Mouse (Mus musculus) ES-Bruce4 (cell line): ENCODE measurements at regions not wholly inside any gene's neighbourhood (a gene's known extent, or its start where the extent isn't known, plus 50 kb on each side); places are given as distances from the start of the nearest gene placed in this dataset.

Source experiments
- H3K27ac ChIP-seq: 2 replicates; pipeline ENCODE4 v1.5.1; 2012; ENCODE audit warnings: low read length, inconsistent platforms; ENCODE audit not compliant: insufficient read depth
- H3K27me3 ChIP-seq: 2 replicates; pipeline ENCODE4 v1.6.1; 2012; ENCODE audit warnings: mild to moderate bottlenecking, low read length, inconsistent platforms; ENCODE audit not compliant: control insufficient read depth, poor library complexity, insufficient read depth, severe bottlenecking
- H3K36me3 ChIP-seq: 2 replicates; pipeline ENCODE4 v1.6.1; 2012; ENCODE audit warnings: inconsistent platforms, mild to moderate bottlenecking, low read length, moderate library complexity; ENCODE audit not compliant: control insufficient read depth, poor library complexity, insufficient read depth, severe bottlenecking
- H3K4me1 ChIP-seq: one replicate; pipeline ENCODE4 v1.8.1; 2011; ENCODE audit warnings: low read length; ENCODE audit not compliant: control insufficient read depth, insufficient read depth
- H3K4me3 ChIP-seq: 2 replicates; pipeline ENCODE4 v1.5.1; 2011; ENCODE audit warnings: low read depth, mild to moderate bottlenecking, low read length
- H3K9ac ChIP-seq: 2 replicates; pipeline ENCODE4 v1.6.1; 2012; ENCODE audit warnings: low read depth, mild to moderate bottlenecking, inconsistent platforms; ENCODE audit not compliant: poor library complexity, severe bottlenecking
- H3K9me3 ChIP-seq: replicated peaks from 2 replicates; pipeline ENCODE4 v1.6.1; 2012; ENCODE audit warnings: mild to moderate bottlenecking, low read length, inconsistent platforms; ENCODE audit not compliant: control insufficient read depth, poor library complexity, insufficient read depth, severe bottlenecking
- CTCF ChIP-seq: IDR thresholded peaks from one replicate; pipeline ENCODE4 v1.8.1; 2011; ENCODE audit warnings: low read depth, low read length
- EP300 ChIP-seq: IDR thresholded peaks from 2 replicates; pipeline ENCODE4 v1.6.1; 2011; ENCODE audit warnings: low read depth, low read length; ENCODE audit not compliant: insufficient read depth
- POLR2A ChIP-seq: IDR thresholded peaks from one replicate; pipeline ENCODE4 v1.8.1; 2011; ENCODE audit warnings: low read length; ENCODE audit not compliant: insufficient read depth

GRCm38 (mm10) chr10:45009676-45010075 is 57.3 kb upstream of the Prep start:
- Histone ChIP-seq H3K36me3 (no peaks in the 10 kb centered on the region), H3K27me3 (no peaks in the 10 kb centered on the region), H3K4me3 (no peak overlapping the region), H3K9me3 (no peaks in the 10 kb centered on the region), H3K27ac (no peak overlapping the region), H3K9ac (no peak overlapping the region), H3K4me1 (no peaks in the 10 kb centered on the region)
- TF ChIP-seq POLR2A (no peak), EP300 (no peak), CTCF (no peak)

- Histone ChIP-seq H3K4me3 (no peak overlapping the region), H3K27me3 (no peaks in the 10 kb centered on the region), H3K9me3 (no peaks in the 10 kb centered on the region), H3K9ac (no peak overlapping the region), H3K27ac (no peak overlapping the region), H3K4me1 (no peaks in the 10 kb centered on the region), H3K36me3 (no peaks in the 10 kb centered on the region)
- TF ChIP-seq CTCF (no peak), EP300 (no peak), POLR2A (no peak)
Measured at GRCm38 (mm10) chr10:45009235-45009634, 57.8 kb upstream of the Prep start.

GRCm38 (mm10) chr10:45004037-45004653 is 62.9 kb upstream of the Prep start:
- H3K27ac ChIP-seq: no peak overlapping the region
- H3K36me3 ChIP-seq: no peaks in the 10 kb centered on the region
- no peak overlapping the region for H3K4me3 ChIP-seq
- H3K9ac ChIP-seq: no peak overlapping the region
- H3K27me3 ChIP-seq: no peaks in the 10 kb centered on the region; the same call in 1 of the 2 replicates
- no peaks in the 10 kb centered on the region for H3K4me1 ChIP-seq
- no peak for TF ChIP-seq POLR2A
- TF ChIP-seq CTCF: no peak
- TF ChIP-seq EP300: no peak
- no peaks in the 10 kb centered on the region for H3K9me3 ChIP-seq

GRCm38 (mm10) chr10:45003344-45003681 is 63.7 kb upstream of the Prep start:
- no peaks in the 10 kb centered on the region for H3K36me3 ChIP-seq
- no peak overlapping the region for H3K9ac ChIP-seq
- TF ChIP-seq POLR2A: no peak
- TF ChIP-seq EP300: no peak
- no peak for TF ChIP-seq CTCF
- no peaks in the 10 kb centered on the region for H3K9me3 ChIP-seq
- no peak overlapping the region for H3K27ac ChIP-seq
- no peak overlapping the region for H3K4me3 ChIP-seq
- H3K4me1 ChIP-seq: no peaks in the 10 kb centered on the region
- H3K27me3 ChIP-seq: no peaks in the 10 kb centered on the region; the same call in 1 of the 2 replicates

GRCm38 (mm10) chr10:45002637-45003343 is 64.2 kb upstream of the Prep start:
- Histone ChIP-seq H3K4me3 (no peak overlapping the region), H3K27me3 (no peaks in the 10 kb centered on the region; the same call in 1 of the 2 replicates), H3K36me3 (no peaks in the 10 kb centered on the region), H3K9ac (no peak overlapping the region), H3K27ac (no peak overlapping the region), H3K4me1 (no peaks in the 10 kb centered on the region), H3K9me3 (no peaks in the 10 kb centered on the region)
- TF ChIP-seq CTCF (no peak), POLR2A (no peak), EP300 (no peak)
